Mouse (Mus musculus): ENCODE data around the gene Gm11096.

The Gm11096 gene

DNA sequence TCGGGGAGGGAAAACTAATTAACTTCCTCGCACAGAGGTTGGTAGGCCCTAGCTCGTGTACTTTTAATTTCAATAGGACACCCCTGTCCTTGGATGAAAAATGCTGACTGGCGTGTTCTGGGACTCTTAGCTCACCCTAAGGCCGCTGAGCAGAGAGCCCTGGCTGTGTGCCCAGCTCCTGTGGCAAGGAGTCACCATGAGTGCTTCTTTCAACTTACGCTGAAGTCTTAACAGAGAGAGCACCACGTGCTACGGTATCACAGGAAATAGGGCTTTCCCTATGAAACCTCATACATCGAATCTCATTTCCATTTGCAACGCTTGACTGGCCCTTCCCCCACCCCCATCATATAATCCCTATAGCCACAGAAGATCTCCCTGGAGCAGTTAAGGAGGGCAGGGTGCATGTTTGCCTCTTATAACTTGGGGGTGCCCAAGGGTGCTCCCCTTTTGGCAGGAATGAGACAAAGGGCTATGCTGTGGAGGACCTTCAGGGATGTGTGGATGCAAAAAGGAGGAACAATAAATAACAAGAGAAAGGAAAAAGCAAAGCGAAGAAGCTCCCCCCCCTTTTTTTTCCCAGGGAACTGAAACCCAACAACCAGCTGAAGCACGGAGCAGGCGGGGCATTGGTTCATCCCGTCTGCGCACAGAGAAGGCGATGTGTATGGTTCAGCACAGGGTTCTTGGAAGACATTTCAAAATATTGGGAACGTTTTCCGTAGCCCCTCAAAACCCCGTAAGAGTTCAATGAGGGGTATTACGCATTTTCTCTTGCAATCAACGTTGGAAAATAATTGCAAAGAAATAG, 39.0 kb downstream of the Gm11096 start:
- peak; percentile 88 to 93 for DNase-seq (ENCODE audit: inconsistent age in 2 of 2, low spot score in 1 of 2)

GRCm38 (mm10) chr17:81481843-81482490, 40.4 kb downstream of the Gm11096 start:
- peak in 1 of 2 experiments; percentile 48 for DNase-seq (ENCODE audit: inconsistent age in 2 of 2, low spot score in 1 of 2)

DNA sequence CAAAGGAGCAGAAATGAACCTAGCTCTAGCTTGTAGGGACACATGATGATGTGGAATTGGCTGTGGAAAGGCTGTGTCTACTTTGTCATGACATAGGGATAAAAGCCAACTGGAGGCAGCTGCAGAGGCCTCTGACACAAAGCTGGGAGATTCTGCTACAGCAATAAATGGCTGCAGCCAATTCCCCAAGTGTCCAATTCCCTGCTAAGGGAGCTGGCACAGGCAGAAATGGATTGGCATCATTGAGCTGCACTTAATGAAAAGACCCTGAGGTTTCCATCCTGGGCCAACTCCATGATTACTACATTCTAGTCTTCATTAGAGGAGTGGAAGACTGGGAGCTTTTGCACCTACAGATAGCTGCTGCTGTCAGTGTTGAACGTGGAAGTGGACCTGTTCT, 44.8 kb downstream of the Gm11096 start:
- DNase-seq (ENCODE audit: inconsistent age in 2 of 2, low spot score in 1 of 2) = no peak

All from adrenal gland, adult (tissue).